Mouse (Mus musculus) erythroblast, adult 5-6 weeks (primary cell): ENCODE data around the gene Dgkz. TPM values are rescaled to one million over a fixed set of nuclear protein-coding genes. Genes with fewer than 3 reads are reported as not detected.
A peak's percentile ranks its signal among the peaks of the same experiment; 100 is the strongest.

Source experiments
- ATAC-seq: replicated peaks from 2 replicates; pipeline ENCODE4 v1.8.0; 2016; ENCODE audit warnings: moderate number of reproducible peaks, mild to moderate bottlenecking, moderate TSS enrichment, inconsistent platforms; ENCODE audit not compliant: poor library complexity, low FRiP score, severe bottlenecking
- total RNA-seq, 2 experiments: library from RNA; stranded (forward) in 1 of 2; stranded (reverse) in 1 of 2; fragments of 150-400 nt in 1 of 2; fragments of 200-764, 138-1000 nt in 1 of 2; gene quantifications; 2 replicates each; pipeline versions ENCODE4 v1.2.3 to v1.2.4; 2015 to 2017; ENCODE audit warnings: low replicate concordance in 2 of 2

The Dgkz gene
- total RNA-seq, 2 experiments from 2014 or later = 13.7 to 75.1 TPM

- ATAC-seq = no peak
Measured at GRCm38 (mm10) chr2:91997905-91998608, 22.4 kb upstream of the Dgkz start.

- no peak for ATAC-seq
Measured at GRCm38 (mm10) chr2:91996006-91996405, 20.3 kb upstream of the Dgkz start.

GRCm38 (mm10) chr2:91993409-91993808, 17.7 kb upstream of the Dgkz start:
- ATAC-seq = no peak

GRCm38 (mm10) chr2:91989750-91990149, 14.1 kb upstream of the Dgkz start:
- no peak for ATAC-seq

- ATAC-seq = peak; percentile 55
Measured at GRCm38 (mm10) chr2:91987542-91987941, 11.9 kb upstream of the Dgkz start.

- no peak for ATAC-seq
Measured at GRCm38 (mm10) chr2:91986071-91986470, 10.4 kb upstream of the Dgkz start.

GRCm38 (mm10) chr2:91984906-91985525, 9.4 kb upstream of the Dgkz start:
- no peak for ATAC-seq

- ATAC-seq = no peak
Measured at GRCm38 (mm10) chr2:91984439-91984838, 8.8 kb upstream of the Dgkz start.

GRCm38 (mm10) chr2:91980830-91981229, 5.2 kb upstream of the Dgkz start:
- no peak for ATAC-seq

GRCm38 (mm10) chr2:91980245-91980644, 4.6 kb upstream of the Dgkz start:
- no peak for ATAC-seq

- no peak for ATAC-seq
Measured at GRCm38 (mm10) chr2:91978547-91978946, 2.9 kb upstream of the Dgkz start.

GRCm38 (mm10) chr2:91977960-91978359, 2.3 kb upstream of the Dgkz start:
- ATAC-seq = no peak

- no peak for ATAC-seq
Measured at GRCm38 (mm10) chr2:91973416-91974135, 2.1 kb downstream of the Dgkz start.

GRCm38 (mm10) chr2:91972121-91972566, 3.5 kb downstream of the Dgkz start:
- no peak for ATAC-seq

GRCm38 (mm10) chr2:91971231-91972097, 4.2 kb downstream of the Dgkz start:
- no peak for ATAC-seq

- no peak for ATAC-seq
Measured at GRCm38 (mm10) chr2:91967962-91968361, 7.7 kb downstream of the Dgkz start.

GRCm38 (mm10) chr2:91966367-91966766, 9.3 kb downstream of the Dgkz start:
- ATAC-seq = no peak

GRCm38 (mm10) chr2:91965417-91965816, 10.2 kb downstream of the Dgkz start:
- no peak for ATAC-seq

GRCm38 (mm10) chr2:91964610-91965204, 11.0 kb downstream of the Dgkz start:
- no peak for ATAC-seq
